Comparison of ENCODE assay signal across 8 mouse cellular contexts in genomic region chr12:76256114-76256843, GRCm38 (mm10). TPM values are rescaled to one million over a fixed set of nuclear protein-coding genes. Genes with fewer than 3 reads are reported as not detected.
DNase-seq lines count a peak whose midpoint lies in the region; ATAC-seq lines count a peak whose summit lies in the region.

No protein-coding gene starts in this region.

- peaks cover 6% of the 10 kb centered on the region for H3K4me1 ChIP-seq in heart, embryonic 11.5 days (ENCODE audit: control insufficient read depth, insufficient read depth, low read length)
- peaks cover 12% of the 10 kb centered on the region for H3K4me1 ChIP-seq in intestine, embryonic 14.5 days (replicated peaks; ENCODE audit: control insufficient read depth, insufficient read depth, low read length)
- H3K4me1 ChIP-seq in liver, embryonic 15.5 days (replicated peaks): peaks cover 44% of the 10 kb centered on the region
- H3K4me1 ChIP-seq in neural tube, embryonic 15.5 days: peaks cover 24% of the 10 kb centered on the region

- H3K27me3 ChIP-seq in heart, embryonic 11.5 days (ENCODE audit: control insufficient read depth, insufficient read depth, low read length): no peaks in the 10 kb centered on the region
- no peaks in the 10 kb centered on the region for H3K27me3 ChIP-seq in intestine, embryonic 14.5 days (replicated peaks; ENCODE audit: control insufficient read depth, insufficient read depth, low read length)
- no peaks in the 10 kb centered on the region for H3K27me3 ChIP-seq in liver, embryonic 15.5 days
- H3K27me3 ChIP-seq in neural tube, embryonic 15.5 days (replicated peaks): no peaks in the 10 kb centered on the region

- peak overlapping the region; percentile 85 for H3K9ac ChIP-seq in heart, embryonic 11.5 days (ENCODE audit: low read depth, low read length)
- peak overlapping the region; percentile 57 for H3K9ac ChIP-seq in intestine, embryonic 14.5 days (ENCODE audit: low read length)
- peak overlapping the region; percentile 70 for H3K9ac ChIP-seq in liver, embryonic 15.5 days
- peak overlapping the region; percentile 75 for H3K9ac ChIP-seq in neural tube, embryonic 15.5 days (replicated peaks)

- H3K27ac ChIP-seq in heart, embryonic 11.5 days (ENCODE audit: low read depth, low read length): no peak overlapping the region
- no peak overlapping the region for H3K27ac ChIP-seq in intestine, embryonic 14.5 days (ENCODE audit: low read depth)
- peak overlapping the region; percentile 81 for H3K27ac ChIP-seq in liver, embryonic 15.5 days (replicated peaks)
- no peak overlapping the region for H3K27ac ChIP-seq in neural tube, embryonic 15.5 days (replicated peaks)

- no peaks in the 10 kb centered on the region for H3K36me3 ChIP-seq in heart, embryonic 11.5 days (ENCODE audit: control insufficient read depth, insufficient read depth, low read length)
- H3K36me3 ChIP-seq in intestine, embryonic 14.5 days (ENCODE audit: control insufficient read depth, insufficient read depth, low read length): no peaks in the 10 kb centered on the region
- H3K36me3 ChIP-seq in liver, embryonic 15.5 days (replicated peaks): no peaks in the 10 kb centered on the region
- H3K36me3 ChIP-seq in neural tube, embryonic 15.5 days: no peaks in the 10 kb centered on the region

- no peak for DNase-seq in heart, postnatal 25 days (ENCODE audit: low spot score)
- DNase-seq in intestine, embryonic 14.5 days (ENCODE audit: low spot score): peak; percentile 67
- no peak for DNase-seq in urinary bladder, adult 18-20 months (ENCODE audit: low spot score in 2 of 2)

- peak overlapping the region; percentile 96 for H3K4me2 ChIP-seq in heart, embryonic 11.5 days
- peak overlapping the region; percentile 92 for H3K4me2 ChIP-seq in intestine, embryonic 14.5 days (ENCODE audit: low read length)
- peak overlapping the region; percentile 100 for H3K4me2 ChIP-seq in liver, embryonic 15.5 days
- peak overlapping the region; percentile 94 for H3K4me2 ChIP-seq in neural tube, embryonic 15.5 days

- 7% methylated on average over 17 of the region's 17 CpGs for WGBS in heart, embryonic 11.5 days (ENCODE audit: insufficient replicate concordance)
- WGBS in intestine, embryonic 14.5 days: 4% methylated on average over 17 of the region's 17 CpGs
- WGBS in liver, embryonic 15.5 days (ENCODE audit: insufficient replicate concordance): 4% methylated on average over 17 of the region's 17 CpGs
- WGBS in neural tube, embryonic 15.5 days: 6% methylated on average over 17 of the region's 17 CpGs

- no peak for ATAC-seq in heart, embryonic 11.5 days (replicated peaks; ENCODE audit: insufficient number of reproducible peaks, low FRiP score, low TSS enrichment)
- ATAC-seq in erythroblast, adult 5-6 weeks (replicated peaks; ENCODE audit: low FRiP score, poor library complexity, severe bottlenecking): peak; percentile 55
- no peak; the same call in 1 of the 2 replicates for ATAC-seq in intestine, embryonic 14.5 days (replicated peaks; ENCODE audit: low FRiP score, low TSS enrichment, low read depth)
- no peak for ATAC-seq in liver, embryonic 15.5 days (ENCODE audit: insufficient read depth)
- no peak for ATAC-seq in neural tube, embryonic 15.5 days (ENCODE audit: low FRiP score)
- ATAC-seq in cerebellum, adult (ENCODE audit: insufficient number of reproducible peaks, low FRiP score, low TSS enrichment): no peak

- peak overlapping the region; percentile 68 for H3K4me3 ChIP-seq in heart, embryonic 11.5 days (ENCODE audit: low read depth, low read length)
- H3K4me3 ChIP-seq in intestine, embryonic 14.5 days (ENCODE audit: low read depth, low read length): peak overlapping the region; percentile 73
- H3K4me3 ChIP-seq in liver, embryonic 15.5 days (replicated peaks): peak overlapping the region; percentile 69
- peak overlapping the region; percentile 71 for H3K4me3 ChIP-seq in neural tube, embryonic 15.5 days (replicated peaks)

- intact Hi-C loops in heart, postnatal 25 days (cut with DNase I): no loop called here

- H3K9me3 ChIP-seq in heart, embryonic 11.5 days (replicated peaks; ENCODE audit: control insufficient read depth, low read length): no peaks in the 10 kb centered on the region
- no peaks in the 10 kb centered on the region for H3K9me3 ChIP-seq in intestine, embryonic 14.5 days (ENCODE audit: control insufficient read depth, low read length)
- no peaks in the 10 kb centered on the region for H3K9me3 ChIP-seq in liver, embryonic 15.5 days (replicated peaks)
- no peaks in the 10 kb centered on the region for H3K9me3 ChIP-seq in neural tube, embryonic 15.5 days (replicated peaks)

RNA-seq across cellular contexts. Expression of gene Mthfd1, which starts 1.2 kb away (rescaled TPM):
- 44.5 and 48.6 TPM in 2 replicates for polyA plus RNA-seq in heart, embryonic 11.5 days (2014; fragmentation: Nextera tagmentation; extraction: Ambion mirVana)
- 10 to 100 TPM; 29.1 to 31.4 TPM for total RNA-seq in heart, postnatal 25 days (2021)
- 16.9 and 46.1 TPM in 2 replicates for total RNA-seq in erythroblast, adult 5-6 weeks (2015; ENCODE audit: low replicate concordance)
- 37.9 and 42.3 TPM in 2 replicates for total RNA-seq in erythroblast, adult 5-6 weeks (2017; ENCODE audit: low replicate concordance)
- 98.8 and 101 TPM in 2 replicates for polyA plus RNA-seq in intestine, embryonic 14.5 days (2014; fragmentation: Nextera tagmentation; extraction: Ambion mirVana)
- polyA plus RNA-seq in liver, embryonic 15.5 days (2015; fragmentation: Nextera tagmentation; extraction: Ambion mirVana): 94.7 and 101 TPM in 2 replicates
- polyA plus RNA-seq in neural tube, embryonic 15.5 days (2015; fragmentation: Nextera tagmentation; extraction: Ambion mirVana): 29.3 and 43.5 TPM in 2 replicates

RNA-seq across cellular contexts. Expression of gene Tex21, which starts 9.7 kb away (rescaled TPM):
- not detected in 2 replicates for polyA plus RNA-seq in heart, embryonic 11.5 days (2014; fragmentation: Nextera tagmentation; extraction: Ambion mirVana)
- not detected for total RNA-seq in heart, postnatal 25 days (2021)
- not detected in 2 replicates for total RNA-seq in erythroblast, adult 5-6 weeks (2015; ENCODE audit: low replicate concordance)
- 2.0 TPM in 1 of 2 replicates, not detected in the other for total RNA-seq in erythroblast, adult 5-6 weeks (2017; ENCODE audit: low replicate concordance)
- not detected in 2 replicates for polyA plus RNA-seq in intestine, embryonic 14.5 days (2014; fragmentation: Nextera tagmentation; extraction: Ambion mirVana)
- 0.12 TPM in 1 of 2 replicates, not detected in the other for polyA plus RNA-seq in liver, embryonic 15.5 days (2015; fragmentation: Nextera tagmentation; extraction: Ambion mirVana)
- polyA plus RNA-seq in neural tube, embryonic 15.5 days (2015; fragmentation: Nextera tagmentation; extraction: Ambion mirVana): not detected in 2 replicates
